Mouse (Mus musculus): ENCODE results near the gene Prm3.

Gene Prm3

DNA sequence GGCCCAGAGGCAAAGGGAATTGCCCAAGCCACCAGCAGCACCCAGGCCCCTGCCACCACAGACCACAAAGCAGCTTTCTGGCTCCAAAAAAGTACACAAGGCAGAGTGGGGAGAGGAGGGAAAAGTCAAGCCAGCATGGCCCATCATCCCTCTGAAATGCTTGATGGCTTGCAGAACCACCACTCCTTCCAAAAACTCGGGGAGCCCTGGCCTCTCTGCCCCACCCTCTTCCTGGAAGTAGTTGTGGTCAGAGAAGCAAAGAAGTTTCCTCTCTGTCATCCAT, 7.6 kb downstream of the Prm3 start:
- peaks cover 52% of the 10 kb centered on the region for H3K4me1 ChIP-seq (replicated peaks; ENCODE audit: low read depth, low read length)
- H3K27me3 ChIP-seq (ENCODE audit: insufficient read depth, low read length) = peaks cover 43% of the 10 kb centered on the region
- H3K36me3 ChIP-seq (ENCODE audit: insufficient read depth, low read length) = peaks cover 3% of the 10 kb centered on the region; the same call in 1 of the 2 replicates
- TF ChIP-seq NANOG (IDR thresholded peaks at IDR 0.05; ENCODE audit: borderline replicate concordance, low read length) (no peak), CTCF (conservative IDR thresholded peaks at IDR 0.05; ENCODE audit: low read length) (no peak), POU5F1 (IDR thresholded peaks at IDR 0.05; ENCODE audit: borderline replicate concordance, low read length) (no peak)
- no peak overlapping the region for H3K4me3 ChIP-seq (replicated peaks; ENCODE audit: low read length)
- H3K9me3 ChIP-seq (ENCODE audit: low read length) = no peaks in the 10 kb centered on the region

DNA sequence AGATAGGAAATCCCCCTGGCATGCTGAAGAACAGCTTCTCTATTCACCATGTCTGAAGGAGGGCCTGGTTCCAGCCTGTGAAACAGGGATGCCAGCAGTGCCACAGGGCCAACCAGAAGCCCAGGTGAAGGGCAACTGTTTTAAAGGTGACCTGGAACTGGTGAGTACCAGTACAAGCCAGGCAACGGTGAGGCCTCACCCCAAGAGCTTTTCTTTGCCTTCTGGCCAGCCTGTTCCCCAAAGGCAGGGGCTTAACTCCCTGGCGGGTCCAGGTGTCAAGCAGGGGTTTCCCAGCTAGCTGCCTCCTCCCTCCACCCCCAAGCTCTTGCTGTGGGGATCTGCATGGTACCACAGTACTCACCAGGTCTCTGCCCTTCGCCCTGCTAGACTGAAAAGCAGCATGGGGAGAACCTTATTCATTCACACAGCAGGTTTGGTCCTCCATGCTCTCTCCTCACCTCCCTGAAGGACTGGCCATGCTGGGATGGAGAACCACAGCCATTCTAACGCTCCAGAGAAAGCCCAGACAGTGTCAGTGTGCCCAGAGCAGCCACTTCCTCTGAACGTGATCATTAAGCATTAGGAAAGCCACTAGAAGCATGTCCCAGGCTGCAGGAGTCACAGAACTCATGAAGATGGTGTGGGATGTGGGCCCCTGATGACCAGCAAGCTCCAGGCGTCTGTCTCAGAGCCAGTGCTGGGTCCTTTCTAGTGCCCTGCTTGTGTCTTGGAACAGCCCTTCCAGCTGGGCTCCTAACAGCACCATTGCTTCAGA, 8.2 kb downstream of the Prm3 start:
- Histone ChIP-seq H3K9me3 (ENCODE audit: low read length) (no peaks in the 10 kb centered on the region), H3K27me3 (ENCODE audit: insufficient read depth, low read length) (peaks cover 43% of the 10 kb centered on the region), H3K36me3 (ENCODE audit: insufficient read depth, low read length) (peaks cover 3% of the 10 kb centered on the region; the same call in 1 of the 2 replicates), H3K4me3 (replicated peaks; ENCODE audit: low read length) (no peak overlapping the region), H3K4me1 (replicated peaks; ENCODE audit: low read depth, low read length) (peaks cover 47% of the 10 kb centered on the region)
- TF ChIP-seq POU5F1 (IDR thresholded peaks at IDR 0.05; ENCODE audit: borderline replicate concordance, low read length) (no peak), CTCF (conservative IDR thresholded peaks at IDR 0.05; ENCODE audit: low read length) (no peak), NANOG (IDR thresholded peaks at IDR 0.05; ENCODE audit: borderline replicate concordance, low read length) (no peak)

DNA sequence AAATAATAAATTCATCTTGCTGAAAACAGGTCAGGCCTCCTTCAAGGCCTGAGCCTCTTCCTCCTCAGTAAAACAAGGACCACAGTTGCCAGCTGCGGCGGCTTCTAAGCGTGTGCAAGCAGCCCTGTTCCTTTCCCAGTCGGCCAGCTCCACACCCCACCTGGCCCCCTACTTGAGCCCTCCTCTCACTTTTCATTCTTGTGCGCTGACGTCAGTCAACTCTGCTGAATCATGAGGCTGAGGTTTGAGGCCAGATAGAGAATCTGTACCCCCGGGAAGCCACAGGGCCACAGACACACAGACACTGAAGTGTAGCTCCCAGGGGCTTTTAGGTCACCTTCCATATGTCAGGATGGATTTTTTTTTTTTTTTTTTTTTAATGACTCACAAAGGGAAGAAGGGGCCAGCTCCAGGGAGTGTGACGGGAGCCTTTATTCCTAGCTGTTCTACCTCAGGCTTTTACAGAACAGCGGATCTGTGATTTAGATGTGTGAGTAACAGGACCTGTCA, 8.8 kb downstream of the Prm3 start:
- TF ChIP-seq POU5F1 (IDR thresholded peaks at IDR 0.05; ENCODE audit: borderline replicate concordance, low read length) = no peak
- no peak for TF ChIP-seq CTCF (conservative IDR thresholded peaks at IDR 0.05; ENCODE audit: low read length)
- no peak for TF ChIP-seq NANOG (IDR thresholded peaks at IDR 0.05; ENCODE audit: borderline replicate concordance, low read length)
- peaks cover 40% of the 10 kb centered on the region for H3K4me1 ChIP-seq (replicated peaks; ENCODE audit: low read depth, low read length)
- peaks cover 3% of the 10 kb centered on the region; the same call in 1 of the 2 replicates for H3K36me3 ChIP-seq (ENCODE audit: insufficient read depth, low read length)
- peaks cover 48% of the 10 kb centered on the region for H3K27me3 ChIP-seq (ENCODE audit: insufficient read depth, low read length)
- no peaks in the 10 kb centered on the region for H3K9me3 ChIP-seq (ENCODE audit: low read length)
- no peak overlapping the region for H3K4me3 ChIP-seq (replicated peaks; ENCODE audit: low read length)

DNA sequence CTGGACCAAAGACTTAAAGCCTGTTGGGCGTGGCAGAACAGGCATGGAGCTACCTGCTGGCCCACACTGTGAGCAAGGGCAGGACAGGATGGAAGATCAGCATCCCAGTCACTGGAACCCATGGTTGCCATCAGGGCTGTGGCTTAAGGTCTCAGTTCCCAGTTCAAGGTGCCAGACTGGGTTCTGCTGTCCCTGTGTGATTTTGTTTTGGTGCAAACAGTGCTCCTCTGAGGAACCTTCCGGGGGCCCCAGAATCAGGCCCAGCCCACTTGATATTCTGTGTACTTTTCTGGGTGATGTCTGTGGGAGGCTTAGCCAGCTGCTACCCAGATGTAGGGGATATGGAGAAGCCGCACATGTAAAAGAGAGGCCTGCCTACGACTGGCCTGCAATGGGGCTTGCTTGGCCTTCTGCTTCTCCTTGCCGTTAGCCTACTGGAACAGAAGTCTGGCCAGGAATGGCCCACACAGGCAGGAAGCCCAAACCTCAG, 10.0 kb downstream of the Prm3 start:
- Histone ChIP-seq H3K4me1 (replicated peaks; ENCODE audit: low read depth, low read length) (peaks cover 28% of the 10 kb centered on the region), H3K27me3 (ENCODE audit: insufficient read depth, low read length) (peaks cover 59% of the 10 kb centered on the region), H3K36me3 (ENCODE audit: insufficient read depth, low read length) (peaks cover 3% of the 10 kb centered on the region; the same call in 1 of the 2 replicates), H3K9me3 (ENCODE audit: low read length) (no peaks in the 10 kb centered on the region), H3K4me3 (replicated peaks; ENCODE audit: low read length) (no peak overlapping the region)
- TF ChIP-seq POU5F1 (IDR thresholded peaks at IDR 0.05; ENCODE audit: borderline replicate concordance, low read length) = no peak
- no peak for TF ChIP-seq NANOG (IDR thresholded peaks at IDR 0.05; ENCODE audit: borderline replicate concordance, low read length)
- no peak for TF ChIP-seq CTCF (conservative IDR thresholded peaks at IDR 0.05; ENCODE audit: low read length)

DNA sequence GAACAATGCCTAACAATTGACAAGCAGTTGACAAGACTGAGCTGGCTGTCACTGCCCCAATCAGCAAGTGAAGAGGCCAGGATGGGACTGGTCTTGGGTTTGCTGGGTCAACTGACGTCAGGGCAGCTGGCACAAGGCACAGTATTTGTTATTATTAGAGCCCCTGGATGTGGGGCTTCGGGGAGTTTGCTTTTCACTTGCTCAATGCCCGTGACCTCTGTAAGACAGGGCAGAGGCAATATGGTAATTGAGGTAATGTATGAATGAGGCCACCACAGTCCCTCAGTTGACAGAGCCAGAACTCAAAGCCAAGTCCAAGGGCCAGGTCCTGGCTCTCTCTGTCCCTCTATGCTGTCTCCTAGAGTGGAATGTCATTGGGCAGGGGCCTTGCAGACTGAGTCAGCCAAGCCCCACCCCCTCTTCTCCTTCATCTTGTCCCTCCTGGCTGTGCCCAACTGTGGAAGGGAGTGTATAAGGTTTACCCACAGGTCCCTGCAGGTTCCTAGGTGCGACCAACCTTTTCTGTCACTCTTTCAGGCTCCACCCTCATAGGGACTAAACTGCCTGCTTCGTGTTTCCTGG, 13.0 kb downstream of the Prm3 start:
- peaks cover 50% of the 10 kb centered on the region for H3K27me3 ChIP-seq (ENCODE audit: insufficient read depth, low read length)
- no peaks in the 10 kb centered on the region for H3K9me3 ChIP-seq (ENCODE audit: low read length)
- TF ChIP-seq POU5F1 (IDR thresholded peaks at IDR 0.05; ENCODE audit: borderline replicate concordance, low read length) (no peak), CTCF (conservative IDR thresholded peaks at IDR 0.05; ENCODE audit: low read length) (no peak), NANOG (IDR thresholded peaks at IDR 0.05; ENCODE audit: borderline replicate concordance, low read length) (no peak)
- H3K4me3 ChIP-seq (replicated peaks; ENCODE audit: low read length) = no peak overlapping the region
- peaks cover 2% of the 10 kb centered on the region; the same call in 1 of the 2 replicates for H3K36me3 ChIP-seq (ENCODE audit: insufficient read depth, low read length)
- H3K4me1 ChIP-seq (replicated peaks; ENCODE audit: low read depth, low read length) = peaks cover 13% of the 10 kb centered on the region

DNA sequence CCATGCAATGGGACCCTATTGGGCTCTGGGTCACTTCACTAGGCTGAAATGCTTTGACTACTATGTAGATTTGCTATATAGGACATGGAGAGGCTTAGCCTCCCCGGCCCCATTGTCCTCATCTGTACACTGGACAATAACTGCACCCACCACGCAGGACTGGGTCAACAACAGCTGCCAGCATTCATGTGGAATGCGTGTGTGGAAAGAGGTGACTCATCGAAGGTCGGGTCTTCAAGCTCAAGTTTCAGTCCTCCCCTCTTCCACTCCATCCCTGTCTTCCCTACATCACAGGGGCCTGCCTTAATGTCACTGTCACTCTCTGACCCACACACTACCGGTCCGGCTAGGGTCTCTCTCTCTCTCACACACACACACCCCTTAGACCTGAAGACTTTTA, 14.4 kb downstream of the Prm3 start:
- Histone ChIP-seq H3K4me3 (replicated peaks; ENCODE audit: low read length) (no peak overlapping the region), H3K9me3 (ENCODE audit: low read length) (no peaks in the 10 kb centered on the region), H3K4me1 (replicated peaks; ENCODE audit: low read depth, low read length) (no peaks in the 10 kb centered on the region), H3K36me3 (ENCODE audit: insufficient read depth, low read length) (no peaks in the 10 kb centered on the region), H3K27me3 (ENCODE audit: insufficient read depth, low read length) (peaks cover 40% of the 10 kb centered on the region)
- TF ChIP-seq CTCF (conservative IDR thresholded peaks at IDR 0.05; ENCODE audit: low read length) (no peak), NANOG (IDR thresholded peaks at IDR 0.05; ENCODE audit: borderline replicate concordance, low read length) (no peak), POU5F1 (IDR thresholded peaks at IDR 0.05; ENCODE audit: borderline replicate concordance, low read length) (no peak)

DNA sequence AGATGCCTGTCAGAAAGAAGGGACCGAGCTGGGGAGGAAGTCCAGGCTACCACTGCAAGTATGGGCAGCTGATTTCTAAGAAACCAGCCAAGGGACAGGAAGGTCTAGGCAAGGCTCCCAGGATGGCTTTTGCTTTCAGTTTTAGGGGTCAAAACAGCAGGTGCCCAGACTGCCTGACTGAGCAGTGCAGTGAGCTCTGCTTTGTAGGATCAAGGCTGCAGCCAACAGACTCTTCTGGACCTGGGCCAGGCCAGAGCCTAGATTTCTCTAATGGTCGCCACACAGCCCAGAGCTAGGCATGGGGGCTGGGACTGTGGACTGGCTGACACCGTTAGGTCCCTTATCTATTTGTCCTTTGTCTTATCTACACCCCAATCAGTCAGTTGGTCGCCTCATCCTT, 16.0 kb downstream of the Prm3 start:
- Histone ChIP-seq H3K36me3 (ENCODE audit: insufficient read depth, low read length) (no peaks in the 10 kb centered on the region), H3K9me3 (ENCODE audit: low read length) (no peaks in the 10 kb centered on the region), H3K4me3 (replicated peaks; ENCODE audit: low read length) (no peak overlapping the region), H3K4me1 (replicated peaks; ENCODE audit: low read depth, low read length) (no peaks in the 10 kb centered on the region), H3K27me3 (ENCODE audit: insufficient read depth, low read length) (peaks cover 35% of the 10 kb centered on the region)
- no peak for TF ChIP-seq CTCF (conservative IDR thresholded peaks at IDR 0.05; ENCODE audit: low read length)
- no peak for TF ChIP-seq NANOG (IDR thresholded peaks at IDR 0.05; ENCODE audit: borderline replicate concordance, low read length)
- TF ChIP-seq POU5F1 (IDR thresholded peaks at IDR 0.05; ENCODE audit: borderline replicate concordance, low read length) = no peak

DNA sequence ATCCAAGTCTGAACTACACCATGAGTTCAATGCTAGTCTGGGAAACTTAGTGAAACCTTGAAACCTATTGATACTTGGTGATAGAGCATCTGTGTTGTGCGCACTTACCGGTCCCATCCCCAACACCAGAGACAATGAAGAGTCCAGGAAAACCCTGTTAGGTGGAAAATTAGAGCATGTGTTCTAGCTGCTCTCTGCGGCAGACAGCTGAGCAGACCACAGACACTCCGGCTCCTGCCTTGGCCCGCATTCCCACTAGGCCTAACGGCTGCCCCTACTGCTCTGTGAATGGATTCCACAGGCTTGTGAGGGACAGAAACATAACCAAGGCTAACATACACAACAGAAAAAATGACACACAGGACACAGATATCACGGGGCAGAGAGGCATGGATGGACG, 17.2 kb downstream of the Prm3 start:
- no peaks in the 10 kb centered on the region for H3K9me3 ChIP-seq (ENCODE audit: low read length)
- H3K4me3 ChIP-seq (replicated peaks; ENCODE audit: low read length) = no peak overlapping the region
- TF ChIP-seq POU5F1 (IDR thresholded peaks at IDR 0.05; ENCODE audit: borderline replicate concordance, low read length) (no peak), NANOG (IDR thresholded peaks at IDR 0.05; ENCODE audit: borderline replicate concordance, low read length) (no peak), CTCF (conservative IDR thresholded peaks at IDR 0.05; ENCODE audit: low read length) (no peak)
- no peaks in the 10 kb centered on the region for H3K36me3 ChIP-seq (ENCODE audit: insufficient read depth, low read length)
- peaks cover 4% of the 10 kb centered on the region; the same call in 1 of the 2 replicates for H3K4me1 ChIP-seq (replicated peaks; ENCODE audit: low read depth, low read length)
- peaks cover 45% of the 10 kb centered on the region for H3K27me3 ChIP-seq (ENCODE audit: insufficient read depth, low read length)

Data from E14TG2a.4 (cell line).